Mouse (Mus musculus) hindbrain, embryonic 13.5 days (tissue): ENCODE results near the gene Wfdc1. TPM values are rescaled to one million over a fixed set of nuclear protein-coding genes. Genes with fewer than 3 reads are reported as not detected.

Source experiments
- ATAC-seq: fragments of 200-750 bp; cut with Nextera tagmentation; 2 replicates; pipeline ENCODE4 v1.8.0; 2017; ENCODE audit warnings: moderate TSS enrichment; ENCODE audit not compliant: low FRiP score
- H3K27ac ChIP-seq: fragments of 300-500 bp; sonication (generic); 2 replicates; pipeline ENCODE4 v1.5.1; 2015; ENCODE audit warnings: inconsistent platforms, mild to moderate bottlenecking, moderate library complexity
- H3K27me3 ChIP-seq: fragments of 300-500 bp; sonication (generic); 2 replicates; pipeline ENCODE4 v1.6.1; 2015; ENCODE audit warnings: mild to moderate bottlenecking, inconsistent platforms
- H3K36me3 ChIP-seq: fragments of 300-500 bp; sonication (generic); 2 replicates; pipeline ENCODE4 v1.6.1; 2015; ENCODE audit warnings: mild to moderate bottlenecking, inconsistent platforms
- H3K4me1 ChIP-seq: fragments of 300-500 bp; sonication (generic); replicated peaks from 2 replicates; pipeline ENCODE4 v1.6.1; 2015; ENCODE audit warnings: inconsistent platforms
- H3K4me2 ChIP-seq: fragments of 300-500 bp; sonication (generic); 2 replicates; pipeline ENCODE4 v1.6.1; 2015; ENCODE audit warnings: inconsistent platforms, mild to moderate bottlenecking, moderate library complexity
- H3K4me3 ChIP-seq: fragments of 300-500 bp; sonication (generic); 2 replicates; pipeline ENCODE4 v1.5.1; 2015; ENCODE audit warnings: mild to moderate bottlenecking, inconsistent platforms
- H3K9ac ChIP-seq: fragments of 300-500 bp; sonication (generic); 2 replicates; pipeline ENCODE4 v1.6.1; 2015; ENCODE audit warnings: mild to moderate bottlenecking, inconsistent platforms
- H3K9me3 ChIP-seq: fragments of 300-500 bp; sonication (generic); 2 replicates; pipeline ENCODE4 v1.6.1; 2016; ENCODE audit warnings: inconsistent platforms
- WGBS: fragments of 180-500 bp; shearing (Covaris S2); methylation state at CpG from one replicate; pipeline ENCODE4 v1.1.7; 2015; 5-methylcytosine and 5-hydroxymethylcytosine counted together
- polyA plus RNA-seq: library from polyadenylated mRNA; unstranded; fragments of >200 nt; fragmentation: Nextera tagmentation; extraction: Ambion mirVana; gene quantifications from 2 replicates; pipeline ENCODE4 v1.2.1, GENCODE M21; 2015

Wfdc1 gene
- polyA plus RNA-seq, 1 experiment from 2014 or later: 3.5 TPM

GRCm38 (mm10) chr8:119669284-119669683 is 3.1 kb downstream of the Wfdc1 start:
- H3K36me3 ChIP-seq: no peaks in the 10 kb centered on the region
- H3K9ac ChIP-seq: no peak overlapping the region
- H3K4me1 ChIP-seq: 0 out of 2 replicates have a peak, but pooled peaks cover 5% of the 10 kb centered on the region
- no peak overlapping the region for H3K4me3 ChIP-seq
- 61% methylated on average over 12 of the region's 12 CpGs for WGBS
- no peak overlapping the region for H3K4me2 ChIP-seq
- ATAC-seq: no peak
- H3K27me3 ChIP-seq: peaks cover 12% of the 10 kb centered on the region; the same call in 1 of the 2 replicates
- no peaks in the 10 kb centered on the region for H3K9me3 ChIP-seq
- no peak overlapping the region for H3K27ac ChIP-seq

GRCm38 (mm10) chr8:119670419-119671091 is 4.4 kb downstream of the Wfdc1 start:
- no peak overlapping the region for H3K27ac ChIP-seq
- no peak overlapping the region for H3K4me3 ChIP-seq
- WGBS: 59% methylated on average over 16 of the region's 16 CpGs
- no peak for ATAC-seq
- no peaks in the 10 kb centered on the region for H3K9me3 ChIP-seq
- H3K4me1 ChIP-seq: 0 out of 2 replicates have a peak, but pooled peaks cover 5% of the 10 kb centered on the region
- peaks cover 8% of the 10 kb centered on the region; the same call in 1 of the 2 replicates for H3K27me3 ChIP-seq
- no peaks in the 10 kb centered on the region for H3K36me3 ChIP-seq
- no peak overlapping the region for H3K9ac ChIP-seq
- no peak overlapping the region for H3K4me2 ChIP-seq

GRCm38 (mm10) chr8:119673976-119674555 is 7.9 kb downstream of the Wfdc1 start:
- no peak for ATAC-seq
- no peak overlapping the region for H3K27ac ChIP-seq
- H3K4me3 ChIP-seq: no peak overlapping the region
- H3K9me3 ChIP-seq: no peaks in the 10 kb centered on the region
- WGBS: 80% methylated on average over 11 of the region's 11 CpGs
- H3K4me1 ChIP-seq: 0 out of 2 replicates have a peak, but pooled peaks cover 7% of the 10 kb centered on the region
- no peak overlapping the region for H3K4me2 ChIP-seq
- no peaks in the 10 kb centered on the region for H3K27me3 ChIP-seq
- H3K9ac ChIP-seq: no peak overlapping the region
- H3K36me3 ChIP-seq: no peaks in the 10 kb centered on the region

GRCm38 (mm10) chr8:119675457-119675856 is 9.3 kb downstream of the Wfdc1 start:
- no peak for ATAC-seq
- H3K4me2 ChIP-seq: no peak overlapping the region
- H3K27me3 ChIP-seq: 0 out of 2 replicates have a peak, but pooled peaks cover 7% of the 10 kb centered on the region
- no peaks in the 10 kb centered on the region for H3K36me3 ChIP-seq
- no peaks in the 10 kb centered on the region for H3K9me3 ChIP-seq
- 0 out of 2 replicates have a peak, but pooled peaks cover 7% of the 10 kb centered on the region for H3K4me1 ChIP-seq
- H3K4me3 ChIP-seq: no peak overlapping the region
- 62% methylated on average over 5 of the region's 5 CpGs for WGBS
- no peak overlapping the region for H3K27ac ChIP-seq
- no peak overlapping the region for H3K9ac ChIP-seq

- H3K36me3 ChIP-seq: no peaks in the 10 kb centered on the region
- no peak overlapping the region for H3K27ac ChIP-seq
- 0 out of 2 replicates have a peak, but pooled peaks cover 7% of the 10 kb centered on the region for H3K4me1 ChIP-seq
- 0 out of 2 replicates have a peak, but pooled peaks cover 11% of the 10 kb centered on the region for H3K27me3 ChIP-seq
- WGBS: 23% methylated on average over 8 of the region's 8 CpGs
- no peaks in the 10 kb centered on the region for H3K9me3 ChIP-seq
- ATAC-seq: peak; percentile 15; the same call in 1 of the 2 replicates
- no peak overlapping the region for H3K4me2 ChIP-seq
- no peak overlapping the region for H3K9ac ChIP-seq
- H3K4me3 ChIP-seq: no peak overlapping the region
Measured at GRCm38 (mm10) chr8:119676389-119676788, 10.2 kb downstream of the Wfdc1 start.

GRCm38 (mm10) chr8:119678138-119678843 is 12.1 kb downstream of the Wfdc1 start:
- no peak overlapping the region for H3K4me3 ChIP-seq
- 6% methylated on average over 18 of the region's 18 CpGs for WGBS
- ATAC-seq: no peak

GRCm38 (mm10) chr8:119679184-119679583 is 13.0 kb downstream of the Wfdc1 start:
- H3K4me3 ChIP-seq: no peak overlapping the region
- H3K4me1 ChIP-seq: 0 out of 2 replicates have a peak, but pooled peaks cover 7% of the 10 kb centered on the region
- no peak overlapping the region for H3K9ac ChIP-seq
- 69% methylated on average over 14 of the region's 14 CpGs for WGBS
- no peak overlapping the region for H3K4me2 ChIP-seq
- no peaks in the 10 kb centered on the region for H3K9me3 ChIP-seq
- H3K27me3 ChIP-seq: peaks cover 26% of the 10 kb centered on the region; the same call in 1 of the 2 replicates
- no peak for ATAC-seq
- no peaks in the 10 kb centered on the region for H3K36me3 ChIP-seq
- no peak overlapping the region for H3K27ac ChIP-seq

More at GRCm38 (mm10) chr8:119678138-119678843, 12.1 kb downstream of the Wfdc1 start:
- no peak overlapping the region for H3K27ac ChIP-seq
- 0 out of 2 replicates have a peak, but pooled peaks cover 7% of the 10 kb centered on the region for H3K4me1 ChIP-seq
- no peaks in the 10 kb centered on the region for H3K36me3 ChIP-seq
- H3K4me2 ChIP-seq: peak overlapping the region; percentile 29
- peaks cover 24% of the 10 kb centered on the region; the same call in 1 of the 2 replicates for H3K27me3 ChIP-seq
- no peaks in the 10 kb centered on the region for H3K9me3 ChIP-seq
- H3K9ac ChIP-seq: no peak overlapping the region

GRCm38 (mm10) chr8:119690602-119691001 is 24.4 kb downstream of the Wfdc1 start:
- Histone ChIP-seq H3K4me3 (no peak overlapping the region), H3K36me3 (no peaks in the 10 kb centered on the region), H3K27ac (no peak overlapping the region), H3K9me3 (no peaks in the 10 kb centered on the region), H3K27me3 (0 out of 2 replicates have a peak, but pooled peaks cover 15% of the 10 kb centered on the region), H3K9ac (no peak overlapping the region), H3K4me2 (no peak overlapping the region), H3K4me1 (peaks cover 9% of the 10 kb centered on the region; the same call in 1 of the 2 replicates)
- WGBS: 75% methylated on average over 6 of the region's 6 CpGs
- ATAC-seq: no peak

- ATAC-seq: no peak
- WGBS: 73% methylated on average over 4 of the region's 4 CpGs
Measured at GRCm38 (mm10) chr8:119691989-119692388, 25.8 kb downstream of the Wfdc1 start.

GRCm38 (mm10) chr8:119694696-119695095 is 28.5 kb downstream of the Wfdc1 start:
- Histone ChIP-seq H3K9me3 (no peaks in the 10 kb centered on the region), H3K4me1 (peaks cover 4% of the 10 kb centered on the region), H3K27ac (no peak overlapping the region), H3K9ac (no peak overlapping the region), H3K4me2 (no peak overlapping the region), H3K4me3 (no peak overlapping the region), H3K36me3 (no peaks in the 10 kb centered on the region), H3K27me3 (peaks cover 24% of the 10 kb centered on the region)
- ATAC-seq: no peak
- WGBS: 79% methylated on average over 7 of the region's 7 CpGs

More at GRCm38 (mm10) chr8:119691989-119692388, 25.8 kb downstream of the Wfdc1 start:
- H3K4me2 ChIP-seq: no peak overlapping the region
- 0 out of 2 replicates have a peak, but pooled peaks cover 10% of the 10 kb centered on the region for H3K27me3 ChIP-seq
- no peak overlapping the region for H3K4me3 ChIP-seq
- H3K27ac ChIP-seq: no peak overlapping the region
- H3K9me3 ChIP-seq: no peaks in the 10 kb centered on the region
- H3K36me3 ChIP-seq: no peaks in the 10 kb centered on the region
- H3K4me1 ChIP-seq: peaks cover 9% of the 10 kb centered on the region; the same call in 1 of the 2 replicates
- no peak overlapping the region for H3K9ac ChIP-seq

- no peak overlapping the region for H3K9ac ChIP-seq
- peaks cover 49% of the 10 kb centered on the region for H3K27me3 ChIP-seq
- WGBS: 85% methylated on average over 2 of the region's 2 CpGs
- H3K4me1 ChIP-seq: peaks cover 9% of the 10 kb centered on the region
- H3K36me3 ChIP-seq: no peaks in the 10 kb centered on the region
- no peaks in the 10 kb centered on the region for H3K9me3 ChIP-seq
- H3K4me3 ChIP-seq: no peak overlapping the region
- ATAC-seq: no peak
- no peak overlapping the region for H3K4me2 ChIP-seq
- no peak overlapping the region for H3K27ac ChIP-seq
Measured at GRCm38 (mm10) chr8:119697163-119697562, 31.0 kb downstream of the Wfdc1 start.

- H3K9me3 ChIP-seq: no peaks in the 10 kb centered on the region
- no peak overlapping the region for H3K27ac ChIP-seq
- peaks cover 54% of the 10 kb centered on the region for H3K27me3 ChIP-seq
- ATAC-seq: no peak
- no peaks in the 10 kb centered on the region for H3K36me3 ChIP-seq
- H3K4me2 ChIP-seq: no peak overlapping the region
- H3K4me3 ChIP-seq: no peak overlapping the region
- H3K9ac ChIP-seq: no peak overlapping the region
- 3% methylated on average over 12 of the region's 12 CpGs for WGBS
- H3K4me1 ChIP-seq: peaks cover 9% of the 10 kb centered on the region
Measured at GRCm38 (mm10) chr8:119698960-119699359, 32.8 kb downstream of the Wfdc1 start.
